Mouse (Mus musculus): ENCODE results near the gene Akap2. TPM values are rescaled to one million over a fixed set of nuclear protein-coding genes. Genes with fewer than 3 reads are reported as not detected.
"Not testable (repeated sequence)": the region's sequence is repeated elsewhere in the genome, so short reads cannot be mapped to it uniquely, and the experiment has no call there.

The Akap2 gene
- total RNA-seq, 1 experiment from 2014 or later: 158 TPM

- DNase-seq: no peak
Observed at GRCm38 (mm10) chr4:57867454-57867853, 150.0 kb downstream of the Akap2 start.

- no peak for DNase-seq
Observed at GRCm38 (mm10) chr4:57879137-57879536, 161.7 kb downstream of the Akap2 start.

DNA sequence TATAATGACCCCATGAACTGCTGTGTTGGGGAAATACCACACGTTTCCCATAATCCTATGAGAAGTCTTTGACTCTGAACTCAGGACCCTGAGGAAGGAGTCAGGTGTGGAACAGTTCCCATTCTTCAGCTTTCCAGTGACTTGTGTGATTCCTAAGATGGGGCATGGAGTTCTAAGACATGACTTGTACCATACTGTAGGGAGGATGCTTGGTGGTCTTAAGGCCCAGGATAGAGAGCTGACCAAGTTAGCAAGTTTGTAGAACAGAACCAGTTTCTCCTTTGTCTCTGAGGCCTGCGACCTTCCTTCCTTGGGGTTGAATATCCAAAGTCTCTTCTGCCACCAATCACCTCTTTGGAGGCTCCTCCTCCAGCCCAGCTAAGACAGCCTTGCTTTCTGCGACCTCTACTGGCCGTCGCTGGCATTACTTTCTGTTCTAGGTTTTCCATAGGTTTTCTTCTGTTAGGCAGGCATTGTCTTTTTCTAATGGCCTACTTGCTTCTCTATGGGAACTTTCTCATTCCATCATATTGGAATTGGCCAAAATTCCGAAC lies 162.4 kb downstream of the Akap2 start:
- DNase-seq: peak; percentile 79

- peak; percentile 23 for DNase-seq
Observed at GRCm38 (mm10) chr4:57883520-57884421, 166.3 kb downstream of the Akap2 start.

- DNase-seq: no peak
Observed at GRCm38 (mm10) chr4:57884511-57884910, 167.1 kb downstream of the Akap2 start.

GRCm38 (mm10) chr4:57885186-57885585 lies 167.7 kb downstream of the Akap2 start:
- peak; percentile 33 for DNase-seq

- peak; percentile 79 for DNase-seq
Observed at GRCm38 (mm10) chr4:57886066-57886887, 168.8 kb downstream of the Akap2 start.

DNA sequence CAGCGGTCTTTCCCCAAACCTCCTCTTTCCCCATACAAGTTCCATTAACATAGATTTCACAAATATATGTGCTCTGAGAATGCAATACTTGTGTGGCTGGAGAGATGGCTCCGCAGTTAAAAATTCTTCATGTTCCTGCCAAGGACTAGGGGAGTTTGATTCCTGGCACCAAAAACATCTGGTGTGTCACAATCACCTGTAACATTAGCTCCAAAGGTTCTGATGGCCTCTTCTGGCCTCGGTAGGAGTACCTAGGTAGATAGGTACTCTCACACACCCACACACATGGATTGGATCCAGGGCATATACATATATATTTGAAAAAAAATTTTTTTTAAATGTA lies 169.4 kb downstream of the Akap2 start:
- DNase-seq: no peak

DNA sequence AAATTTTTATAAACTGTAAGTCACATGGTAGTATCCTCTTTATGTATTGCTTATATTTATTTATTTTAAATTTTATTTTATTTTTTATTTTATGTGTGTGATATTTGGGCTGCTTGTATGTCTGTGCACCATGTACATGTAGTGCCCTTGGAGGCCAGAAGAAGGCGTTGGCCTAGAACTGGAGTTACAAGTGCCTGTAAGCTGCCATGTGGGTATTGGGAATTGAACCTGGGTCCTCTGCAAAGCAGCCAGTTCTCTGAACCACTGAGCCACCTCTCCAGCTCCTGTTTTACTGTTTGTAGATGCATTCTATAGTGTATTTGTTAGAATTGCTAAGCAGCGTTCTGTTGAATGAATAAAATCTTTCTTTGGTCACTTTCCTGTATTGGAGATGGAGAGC lies 170.8 kb downstream of the Akap2 start:
- DNase-seq: no peak

DNA sequence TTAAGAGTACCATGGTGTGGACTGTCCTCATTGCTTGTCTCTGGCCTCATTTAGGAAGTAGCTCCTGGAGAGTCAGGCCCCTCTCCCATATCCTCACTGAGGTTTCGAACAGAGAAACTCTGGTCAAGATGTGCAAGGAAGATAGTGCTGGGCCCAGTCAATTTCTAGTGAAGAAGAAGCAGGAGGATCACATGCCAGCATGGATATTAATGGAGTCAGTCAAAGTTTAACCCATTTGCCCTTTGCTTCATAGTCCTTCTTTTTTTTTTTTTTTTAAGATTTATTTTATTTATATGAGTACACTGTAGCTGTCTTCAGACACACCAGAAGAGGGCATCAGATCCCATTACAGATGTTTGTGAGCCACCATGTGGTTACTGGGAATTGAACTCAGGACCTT lies 171.5 kb downstream of the Akap2 start:
- not testable (repeated sequence) for DNase-seq

GRCm38 (mm10) chr4:57889773-57890172 lies 172.3 kb downstream of the Akap2 start:
- no peak for DNase-seq

GRCm38 (mm10) chr4:57892001-57892586 lies 174.6 kb downstream of the Akap2 start:
- DNase-seq: no peak

DNA sequence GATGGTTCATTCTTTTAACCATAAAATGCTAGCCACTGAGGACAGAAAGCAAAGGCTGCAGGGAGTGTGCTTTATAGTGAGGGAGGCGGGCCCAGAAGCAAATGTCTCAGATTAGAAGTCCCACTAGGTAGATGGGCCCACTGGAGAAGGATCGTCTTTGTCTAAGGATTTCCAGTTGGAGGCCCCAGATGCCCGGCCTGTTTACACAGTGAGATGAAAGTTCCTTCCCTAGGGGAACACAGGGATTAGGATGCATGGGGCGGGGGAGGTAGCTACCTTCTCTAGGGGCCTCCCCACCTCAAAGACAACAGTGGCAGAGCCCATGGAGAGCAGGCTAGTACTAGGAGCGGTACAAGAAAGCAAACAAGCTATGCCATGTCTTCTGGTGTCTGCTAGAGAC lies 177.7 kb downstream of the Akap2 start:
- no peak for DNase-seq

- no peak for DNase-seq
Observed at GRCm38 (mm10) chr4:57895902-57896301, 178.4 kb downstream of the Akap2 start.

GRCm38 (mm10) chr4:57896631-57897030 lies 179.2 kb downstream of the Akap2 start:
- no peak for DNase-seq

DNA sequence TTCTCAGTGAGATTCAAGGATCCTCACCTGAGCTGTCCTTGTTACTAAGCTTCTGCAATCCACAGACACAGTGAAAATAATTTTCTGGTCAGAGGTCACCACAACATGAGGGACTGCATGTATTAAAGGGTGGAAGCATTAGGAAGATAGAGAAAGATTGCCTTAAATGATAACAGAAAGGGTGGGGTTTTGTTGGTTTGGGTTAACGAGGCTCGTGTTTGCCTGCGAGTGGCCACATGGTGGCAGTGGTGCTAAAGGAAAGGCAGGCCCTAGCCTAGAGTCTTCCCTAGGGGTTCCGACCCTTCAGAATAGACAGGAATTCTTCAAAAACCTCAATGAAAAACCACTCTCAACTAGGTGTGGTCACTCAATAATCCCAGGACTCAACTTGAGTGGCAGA lies 183.8 kb downstream of the Akap2 start:
- peak; percentile 52 for DNase-seq

DNA sequence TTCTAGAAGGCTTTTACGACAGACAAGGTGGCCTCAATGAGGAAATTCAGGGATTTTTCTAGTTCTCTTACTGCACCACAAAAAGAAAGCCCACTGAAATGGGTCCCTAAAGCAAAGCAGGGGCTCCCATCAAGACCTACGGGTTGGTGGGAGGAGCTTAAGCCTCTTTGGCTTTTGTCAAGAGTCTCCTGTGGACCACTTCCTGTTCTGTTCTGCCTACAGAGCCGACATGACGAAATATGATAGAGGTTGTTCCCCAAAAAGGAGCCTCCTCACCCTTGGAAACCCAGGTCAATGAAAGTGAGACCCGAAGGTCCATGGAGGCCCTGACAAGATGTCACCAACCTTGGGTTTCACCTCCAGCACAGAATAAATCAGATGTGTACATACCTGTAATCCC lies 185.2 kb downstream of the Akap2 start:
- DNase-seq: no peak

DNA sequence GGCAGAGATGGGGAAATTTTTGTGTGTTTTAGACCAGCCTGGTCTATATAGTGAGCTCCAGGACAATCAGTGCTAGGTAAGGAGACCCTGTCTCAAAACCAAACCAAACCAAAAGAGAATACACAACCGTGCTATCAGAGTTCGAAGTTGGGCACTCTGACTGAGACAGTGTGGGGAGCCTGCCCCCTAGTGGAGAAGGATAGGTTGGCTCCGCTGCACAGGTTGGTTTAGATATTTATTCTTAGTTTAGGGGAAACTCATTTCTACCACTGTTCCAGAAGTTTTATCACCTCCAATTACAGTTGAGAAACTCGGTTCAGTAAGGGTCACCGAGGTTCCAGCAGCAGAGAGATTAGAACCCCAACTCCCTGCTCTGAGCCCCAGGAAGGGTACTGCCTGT lies 186.8 kb downstream of the Akap2 start:
- peak; percentile 72 for DNase-seq

DNA sequence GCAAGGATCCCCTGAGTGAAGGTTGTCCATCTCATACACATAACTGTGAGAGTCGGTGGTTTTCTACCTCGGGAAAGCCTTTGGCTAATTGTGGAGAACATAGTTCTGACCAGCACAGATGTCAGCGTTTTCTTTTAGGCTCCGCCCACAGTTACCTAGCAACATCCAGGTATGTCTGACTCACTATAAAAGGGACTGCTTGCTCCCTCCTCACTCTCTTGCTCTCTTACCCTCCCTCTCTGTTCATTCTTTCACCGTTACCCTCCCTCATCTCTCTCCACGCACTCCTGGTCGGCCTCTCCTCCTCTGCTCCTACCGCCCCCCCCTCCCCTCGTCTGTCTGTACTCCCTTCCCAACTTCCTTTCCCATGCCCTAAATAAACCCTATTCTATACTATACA lies 187.2 kb downstream of the Akap2 start:
- DNase-seq: no peak

GRCm38 (mm10) chr4:57906708-57907107 lies 189.3 kb downstream of the Akap2 start:
- DNase-seq: no peak

DNA sequence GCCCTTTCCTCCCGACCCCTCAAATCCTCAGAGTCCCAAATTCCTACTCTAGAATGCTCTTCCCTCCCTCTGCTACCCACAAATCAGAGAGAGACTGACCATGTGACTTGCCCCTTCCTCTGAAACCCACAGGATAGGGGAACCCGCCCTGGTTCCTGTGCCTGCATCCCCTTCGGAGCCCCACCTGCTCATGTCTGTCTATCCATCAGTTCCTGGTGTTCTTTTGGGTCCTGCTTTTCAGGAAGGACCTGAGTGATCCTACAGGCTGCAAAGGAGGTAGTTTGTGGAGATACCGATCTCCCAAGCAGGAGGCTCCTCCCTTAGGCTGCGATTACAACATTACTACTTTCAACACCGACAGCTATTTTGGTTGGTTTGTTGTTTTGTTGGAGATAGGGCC lies 191.4 kb downstream of the Akap2 start:
- no peak for DNase-seq

DNA sequence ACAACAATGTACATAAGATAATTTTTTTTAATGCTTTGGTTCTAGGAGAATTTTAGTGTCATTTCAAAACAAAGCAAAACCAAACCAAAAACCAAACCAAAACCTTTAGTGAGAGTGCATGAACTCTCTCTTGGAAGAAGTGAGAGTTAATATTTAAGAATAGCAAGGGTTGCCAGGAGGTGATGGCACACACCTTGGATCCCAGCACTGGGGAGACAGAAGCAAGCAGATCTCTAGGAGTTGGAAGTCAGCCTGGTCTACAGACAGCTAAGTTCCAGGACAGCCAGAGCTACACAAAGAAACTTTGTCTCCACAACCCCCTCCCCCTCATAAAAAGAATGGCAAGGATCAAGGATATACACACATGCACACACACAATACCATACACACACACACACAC lies 195.6 kb downstream of the Akap2 start:
- DNase-seq: no peak

All from adrenal gland, postnatal 25 days (tissue).